Mouse (Mus musculus): ENCODE measurements around the gene Vmo1. TPM values are rescaled to one million over a fixed set of nuclear protein-coding genes. Genes with fewer than 3 reads are reported as not detected.
"Not testable (repeated sequence)": the region's sequence is repeated elsewhere in the genome, so short reads cannot be mapped to it uniquely, and the experiment has no call there.

Vmo1 gene
- polyA plus RNA-seq, 1 experiment from 2014 or later: 0.54 TPM

- Histone ChIP-seq H3K4me3 (no peak within 1 kb of the TSS), H3K9ac (peak within 1 kb of the TSS; percentile 38; the same call in 1 of the 2 replicates), H3K9me3 (replicated peaks) (no peaks in the 10 kb centered on the region), H3K27ac (ENCODE audit: poor library complexity, severe bottlenecking) (no peak within 1 kb of the TSS), H3K4me2 (no peak within 1 kb of the TSS), H3K4me1 (replicated peaks) (0 out of 2 replicates have a peak, but pooled peaks cover 4% of the 10 kb centered on the region), H3K27me3 (replicated peaks) (peaks cover 27% of the 10 kb centered on the region), H3K36me3 (no peaks in the 10 kb centered on the region)
- no peak for ATAC-seq (ENCODE audit: insufficient number of reproducible peaks, low FRiP score)
- WGBS: 46% methylated on average over 9 of the region's 9 CpGs
Observed at GRCm38 (mm10) chr11:70504970-70505369, 9.4 kb downstream of the Vmo1 start, which contains the start of gene Tm4sf5. TSS of gene Tm4sf5 (plus strand) at chr11:70505244.

GRCm38 (mm10) chr11:70502018-70502417 is 12.4 kb downstream of the Vmo1 start:
- Histone ChIP-seq H3K4me1 (replicated peaks) (0 out of 2 replicates have a peak, but pooled peaks cover 4% of the 10 kb centered on the region), H3K27me3 (replicated peaks) (peaks cover 8% of the 10 kb centered on the region; the same call in 1 of the 2 replicates), H3K4me3 (no peak overlapping the region), H3K4me2 (no peak overlapping the region), H3K36me3 (no peaks in the 10 kb centered on the region), H3K9me3 (replicated peaks) (no peaks in the 10 kb centered on the region), H3K9ac (no peak overlapping the region), H3K27ac (ENCODE audit: poor library complexity, severe bottlenecking) (no peak overlapping the region)
- 55% methylated on average over 3 of the region's 3 CpGs for WGBS
- no peak for ATAC-seq (ENCODE audit: insufficient number of reproducible peaks, low FRiP score)

GRCm38 (mm10) chr11:70500476-70500812 is 14.0 kb downstream of the Vmo1 start:
- no peak overlapping the region for H3K4me3 ChIP-seq
- no peaks in the 10 kb centered on the region for H3K9me3 ChIP-seq (replicated peaks)
- no peaks in the 10 kb centered on the region for H3K36me3 ChIP-seq
- H3K4me1 ChIP-seq (replicated peaks): 0 out of 2 replicates have a peak, but pooled peaks cover 4% of the 10 kb centered on the region
- 84% methylated on average over 1 of the region's 1 CpGs for WGBS
- no peak overlapping the region for H3K9ac ChIP-seq
- H3K4me2 ChIP-seq: no peak overlapping the region
- no peak for ATAC-seq (ENCODE audit: insufficient number of reproducible peaks, low FRiP score)
- no peak overlapping the region for H3K27ac ChIP-seq (ENCODE audit: poor library complexity, severe bottlenecking)
- peaks cover 7% of the 10 kb centered on the region; the same call in 1 of the 2 replicates for H3K27me3 ChIP-seq (replicated peaks)

- Histone ChIP-seq H3K4me3 (no peak overlapping the region), H3K36me3 (no peaks in the 10 kb centered on the region), H3K27me3 (replicated peaks) (peaks cover 4% of the 10 kb centered on the region; the same call in 1 of the 2 replicates), H3K4me1 (replicated peaks) (no peaks in the 10 kb centered on the region), H3K9ac (no peak overlapping the region), H3K4me2 (no peak overlapping the region), H3K27ac (ENCODE audit: poor library complexity, severe bottlenecking) (no peak overlapping the region), H3K9me3 (replicated peaks) (no peaks in the 10 kb centered on the region)
- no peak for ATAC-seq (ENCODE audit: insufficient number of reproducible peaks, low FRiP score)
- WGBS: 67% methylated on average over 14 of the region's 14 CpGs
Observed at GRCm38 (mm10) chr11:70499566-70500475, 14.6 kb downstream of the Vmo1 start.

- H3K9ac ChIP-seq: no peak overlapping the region
- no peaks in the 10 kb centered on the region for H3K9me3 ChIP-seq (replicated peaks)
- H3K4me2 ChIP-seq: no peak overlapping the region
- WGBS: 83% methylated on average over 6 of the region's 6 CpGs
- H3K27me3 ChIP-seq (replicated peaks): no peaks in the 10 kb centered on the region
- no peak overlapping the region for H3K4me3 ChIP-seq
- no peak for ATAC-seq (ENCODE audit: insufficient number of reproducible peaks, low FRiP score)
- H3K36me3 ChIP-seq: no peaks in the 10 kb centered on the region
- no peaks in the 10 kb centered on the region for H3K4me1 ChIP-seq (replicated peaks)
- H3K27ac ChIP-seq (ENCODE audit: poor library complexity, severe bottlenecking): no peak overlapping the region
Observed at GRCm38 (mm10) chr11:70489684-70490083, 24.7 kb downstream of the Vmo1 start.

GRCm38 (mm10) chr11:70489138-70489537 is 25.3 kb downstream of the Vmo1 start:
- no peaks in the 10 kb centered on the region for H3K9me3 ChIP-seq (replicated peaks)
- H3K27ac ChIP-seq (ENCODE audit: poor library complexity, severe bottlenecking): no peak overlapping the region
- H3K36me3 ChIP-seq: no peaks in the 10 kb centered on the region
- 84% methylated on average over 3 of the region's 3 CpGs for WGBS
- no peak for ATAC-seq (ENCODE audit: insufficient number of reproducible peaks, low FRiP score)
- H3K4me2 ChIP-seq: no peak overlapping the region
- no peaks in the 10 kb centered on the region for H3K4me1 ChIP-seq (replicated peaks)
- no peaks in the 10 kb centered on the region for H3K27me3 ChIP-seq (replicated peaks)
- H3K9ac ChIP-seq: no peak overlapping the region
- H3K4me3 ChIP-seq: no peak overlapping the region

- Histone ChIP-seq H3K27me3 (replicated peaks) (no peaks in the 10 kb centered on the region), H3K27ac (ENCODE audit: poor library complexity, severe bottlenecking) (no peak overlapping the region), H3K4me3 (no peak overlapping the region), H3K9me3 (replicated peaks) (no peaks in the 10 kb centered on the region), H3K9ac (no peak overlapping the region), H3K4me1 (replicated peaks) (no peaks in the 10 kb centered on the region), H3K4me2 (no peak overlapping the region), H3K36me3 (no peaks in the 10 kb centered on the region)
- no peak for ATAC-seq (ENCODE audit: insufficient number of reproducible peaks, low FRiP score)
- WGBS: 25% methylated on average over 4 of the region's 4 CpGs
Observed at GRCm38 (mm10) chr11:70487816-70488215, 26.6 kb downstream of the Vmo1 start.

GRCm38 (mm10) chr11:70485498-70485897 is 28.9 kb downstream of the Vmo1 start:
- ATAC-seq (ENCODE audit: insufficient number of reproducible peaks, low FRiP score): no peak
- H3K27ac ChIP-seq (ENCODE audit: poor library complexity, severe bottlenecking): no peak overlapping the region
- no peaks in the 10 kb centered on the region for H3K4me1 ChIP-seq (replicated peaks)
- H3K4me2 ChIP-seq: no peak overlapping the region
- H3K9ac ChIP-seq: no peak overlapping the region
- no peaks in the 10 kb centered on the region for H3K36me3 ChIP-seq
- H3K27me3 ChIP-seq (replicated peaks): no peaks in the 10 kb centered on the region
- no peak overlapping the region for H3K4me3 ChIP-seq
- no peaks in the 10 kb centered on the region for H3K9me3 ChIP-seq (replicated peaks)
- WGBS: 47% methylated on average over 2 of the region's 2 CpGs

GRCm38 (mm10) chr11:70474872-70475534 is 39.4 kb downstream of the Vmo1 start:
- H3K27ac ChIP-seq (ENCODE audit: poor library complexity, severe bottlenecking): no peak overlapping the region
- peaks cover 4% of the 10 kb centered on the region; the same call in 1 of the 2 replicates for H3K4me1 ChIP-seq (replicated peaks)
- no peaks in the 10 kb centered on the region for H3K27me3 ChIP-seq (replicated peaks)
- H3K4me2 ChIP-seq: no peak overlapping the region
- WGBS: 56% methylated on average over 12 of the region's 12 CpGs
- ATAC-seq (ENCODE audit: insufficient number of reproducible peaks, low FRiP score): no peak
- no peaks in the 10 kb centered on the region for H3K9me3 ChIP-seq (replicated peaks)
- no peak overlapping the region for H3K4me3 ChIP-seq
- no peak overlapping the region for H3K9ac ChIP-seq
- no peaks in the 10 kb centered on the region for H3K36me3 ChIP-seq

GRCm38 (mm10) chr11:70473291-70473690 is 41.1 kb downstream of the Vmo1 start:
- not testable (repeated sequence) for H3K27ac ChIP-seq (ENCODE audit: poor library complexity, severe bottlenecking); H3K36me3 ChIP-seq; H3K27me3 ChIP-seq (replicated peaks); H3K4me3 ChIP-seq; H3K9me3 ChIP-seq (replicated peaks); H3K4me2 ChIP-seq; H3K9ac ChIP-seq; ATAC-seq (ENCODE audit: insufficient number of reproducible peaks, low FRiP score)
- H3K4me1 ChIP-seq (replicated peaks): peaks cover 12% of the 10 kb centered on the region; the same call in 1 of the 2 replicates
- WGBS: 77% methylated on average over 5 of the region's 5 CpGs

- no peaks in the 10 kb centered on the region for H3K27me3 ChIP-seq (replicated peaks)
- H3K9me3 ChIP-seq (replicated peaks): no peaks in the 10 kb centered on the region
- no peaks in the 10 kb centered on the region for H3K36me3 ChIP-seq
- no peak overlapping the region for H3K4me3 ChIP-seq
- ATAC-seq (ENCODE audit: insufficient number of reproducible peaks, low FRiP score): no peak
- H3K9ac ChIP-seq: no peak overlapping the region
- no peak overlapping the region for H3K4me2 ChIP-seq
- no peak overlapping the region for H3K27ac ChIP-seq (ENCODE audit: poor library complexity, severe bottlenecking)
- H3K4me1 ChIP-seq (replicated peaks): peaks cover 12% of the 10 kb centered on the region; the same call in 1 of the 2 replicates
Observed at GRCm38 (mm10) chr11:70472716-70473115, 41.7 kb downstream of the Vmo1 start.

All from heart, embryonic 12.5 days (tissue).